Mouse (Mus musculus) neural tube, embryonic 11.5 days (tissue): ENCODE results near the gene Mal. TPM values are rescaled to one million over a fixed set of nuclear protein-coding genes. Genes with fewer than 3 reads are reported as not detected.

Experiments
- ATAC-seq: fragments of 200-750 bp; cut with Nextera tagmentation; 2 replicates; pipeline ENCODE4 v1.8.0; 2017; ENCODE audit warnings: moderate number of reproducible peaks, mild to moderate bottlenecking, moderate TSS enrichment, moderate library complexity; ENCODE audit not compliant: insufficient read depth, low FRiP score, low TSS enrichment
- DNase-seq: peaks from one replicate; pipeline ENCODE4 v3.0.0-alpha.2; 2015; ENCODE audit warnings: low spot score
- H3K27ac ChIP-seq: fragments of 300-500 bp; sonication (generic); 2 replicates; pipeline ENCODE4 v1.5.1; 2014; ENCODE audit warnings: low read depth, mild to moderate bottlenecking, low read length
- H3K27me3 ChIP-seq: fragments of 300-500 bp; sonication (generic); 2 replicates; pipeline ENCODE4 v1.6.1; 2014; ENCODE audit warnings: mild to moderate bottlenecking, low read length, mixed read lengths; ENCODE audit not compliant: control insufficient read depth, insufficient read depth
- H3K36me3 ChIP-seq: fragments of 300-500 bp; sonication (generic); 2 replicates; pipeline ENCODE4 v1.6.1; 2014; ENCODE audit warnings: mild to moderate bottlenecking, low read length, moderate library complexity, mixed read lengths; ENCODE audit not compliant: control insufficient read depth, insufficient read depth
- H3K4me1 ChIP-seq: fragments of 300-500 bp; sonication (generic); 2 replicates; pipeline ENCODE4 v1.6.1; 2014; ENCODE audit warnings: low read length, mixed read lengths; ENCODE audit not compliant: control insufficient read depth, insufficient read depth
- H3K4me2 ChIP-seq: fragments of 300-500 bp; sonication (generic); 2 replicates; pipeline ENCODE4 v1.6.1; 2014; ENCODE audit warnings: low read depth, mild to moderate bottlenecking, moderate library complexity
- H3K4me3 ChIP-seq: fragments of 300-500 bp; sonication (generic); 2 replicates; pipeline ENCODE4 v1.5.1; 2014; ENCODE audit warnings: low read depth, low read length
- H3K9ac ChIP-seq: fragments of 300-500 bp; sonication (generic); 2 replicates; pipeline ENCODE4 v1.6.1; 2014; ENCODE audit warnings: mild to moderate bottlenecking, low read length
- H3K9me3 ChIP-seq: fragments of 300-500 bp; sonication (generic); 2 replicates; pipeline ENCODE4 v1.6.1; 2016; ENCODE audit warnings: low read length; ENCODE audit not compliant: control insufficient read depth
- WGBS: fragments of 180-500 bp; shearing (Covaris S2); extraction: QIAGEN DNeasy Blood & Tissue Kit; methylation state at CpG from one replicate; pipeline ENCODE4 v1.1.7; 2014; 5-methylcytosine and 5-hydroxymethylcytosine counted together
- polyA plus RNA-seq: library from polyadenylated mRNA; unstranded; fragments of >200 nt; fragmentation: Nextera tagmentation; extraction: Ambion mirVana; gene quantifications from 2 replicates; pipeline ENCODE4 v1.2.1, GENCODE M21; 2014

Mal gene
- polyA plus RNA-seq, 1 experiment from 2014 or later = 1.2 TPM

- Histone ChIP-seq H3K9me3 (no peaks in the 10 kb centered on the region), H3K27ac (no peak overlapping the region), H3K4me2 (no peak overlapping the region), H3K27me3 (no peaks in the 10 kb centered on the region), H3K4me3 (no peak overlapping the region), H3K9ac (no peak overlapping the region), H3K4me1 (no peaks in the 10 kb centered on the region), H3K36me3 (no peaks in the 10 kb centered on the region)
- DNase-seq (no peak), ATAC-seq (no peak)
- 80% methylated on average over 6 of the region's 6 CpGs for WGBS
Measured at GRCm38 (mm10) chr2:127635581-127635980, 20.9 kb downstream of the Mal start.

- DNase-seq (no peak), ATAC-seq (no peak)
- Histone ChIP-seq H3K4me3 (no peak overlapping the region), H3K9me3 (no peaks in the 10 kb centered on the region), H3K36me3 (no peaks in the 10 kb centered on the region), H3K4me2 (no peak overlapping the region), H3K9ac (no peak overlapping the region), H3K27me3 (no peaks in the 10 kb centered on the region), H3K4me1 (no peaks in the 10 kb centered on the region), H3K27ac (no peak overlapping the region)
- 73% methylated on average over 2 of the region's 2 CpGs for WGBS
Measured at GRCm38 (mm10) chr2:127632601-127633000, 23.9 kb downstream of the Mal start.

- 84% methylated on average over 6 of the region's 6 CpGs for WGBS
- no peaks in the 10 kb centered on the region for H3K9me3 ChIP-seq
- H3K4me2 ChIP-seq = no peak overlapping the region
- no peaks in the 10 kb centered on the region for H3K36me3 ChIP-seq
- DNase-seq = no peak
- ATAC-seq = no peak
- H3K27me3 ChIP-seq = no peaks in the 10 kb centered on the region
- no peaks in the 10 kb centered on the region for H3K4me1 ChIP-seq
- no peak overlapping the region for H3K4me3 ChIP-seq
- no peak overlapping the region for H3K9ac ChIP-seq
- no peak overlapping the region for H3K27ac ChIP-seq
Measured at GRCm38 (mm10) chr2:127627990-127628570, 28.4 kb downstream of the Mal start.

- Histone ChIP-seq H3K27me3 (no peaks in the 10 kb centered on the region), H3K9me3 (no peaks in the 10 kb centered on the region), H3K27ac (no peak overlapping the region), H3K4me2 (no peak overlapping the region), H3K36me3 (no peaks in the 10 kb centered on the region), H3K9ac (no peak overlapping the region), H3K4me3 (no peak overlapping the region), H3K4me1 (no peaks in the 10 kb centered on the region)
- DNase-seq = no peak
- no peak for ATAC-seq
- 46% methylated on average over 6 of the region's 6 CpGs for WGBS
Measured at GRCm38 (mm10) chr2:127627354-127627753, 29.1 kb downstream of the Mal start.

- no peak for ATAC-seq
- no peaks in the 10 kb centered on the region for H3K4me1 ChIP-seq
- H3K9ac ChIP-seq = no peak overlapping the region
- no peak for DNase-seq
- H3K4me2 ChIP-seq = no peak overlapping the region
- H3K9me3 ChIP-seq = no peaks in the 10 kb centered on the region
- 75% methylated on average over 5 of the region's 5 CpGs for WGBS
- H3K27me3 ChIP-seq = no peaks in the 10 kb centered on the region
- H3K36me3 ChIP-seq = no peaks in the 10 kb centered on the region
- no peak overlapping the region for H3K27ac ChIP-seq
- no peak overlapping the region for H3K4me3 ChIP-seq
Measured at GRCm38 (mm10) chr2:127625659-127626058, 30.8 kb downstream of the Mal start.

GRCm38 (mm10) chr2:127624786-127625185, 31.7 kb downstream of the Mal start:
- DNase-seq (no peak), ATAC-seq (no peak)
- H3K4me2 ChIP-seq = no peak overlapping the region
- no peak overlapping the region for H3K27ac ChIP-seq
- H3K9ac ChIP-seq = no peak overlapping the region
- no peaks in the 10 kb centered on the region for H3K36me3 ChIP-seq
- H3K9me3 ChIP-seq = no peaks in the 10 kb centered on the region
- WGBS = 89% methylated on average over 2 of the region's 2 CpGs
- no peaks in the 10 kb centered on the region for H3K27me3 ChIP-seq
- H3K4me1 ChIP-seq = no peaks in the 10 kb centered on the region
- no peak overlapping the region for H3K4me3 ChIP-seq

GRCm38 (mm10) chr2:127622065-127622464, 34.4 kb downstream of the Mal start:
- Histone ChIP-seq H3K4me1 (no peaks in the 10 kb centered on the region), H3K9me3 (no peaks in the 10 kb centered on the region), H3K9ac (no peak overlapping the region), H3K27ac (no peak overlapping the region), H3K4me3 (no peak overlapping the region), H3K36me3 (no peaks in the 10 kb centered on the region), H3K27me3 (no peaks in the 10 kb centered on the region), H3K4me2 (no peak overlapping the region)
- WGBS = 57% methylated on average over 3 of the region's 3 CpGs
- no peak for ATAC-seq
- no peak for DNase-seq

- Histone ChIP-seq H3K27me3 (no peaks in the 10 kb centered on the region), H3K9me3 (no peaks in the 10 kb centered on the region), H3K4me1 (no peaks in the 10 kb centered on the region), H3K36me3 (no peaks in the 10 kb centered on the region), H3K4me2 (no peak overlapping the region), H3K27ac (no peak overlapping the region), H3K9ac (no peak overlapping the region), H3K4me3 (no peak overlapping the region)
- no peak for ATAC-seq
- no peak for DNase-seq
- WGBS = 84% methylated on average over 3 of the region's 3 CpGs
Measured at GRCm38 (mm10) chr2:127619311-127619710, 37.2 kb downstream of the Mal start.

GRCm38 (mm10) chr2:127612288-127612687, 44.2 kb downstream of the Mal start:
- Histone ChIP-seq H3K27ac (no peak overlapping the region), H3K4me3 (no peak overlapping the region), H3K4me2 (no peak overlapping the region), H3K27me3 (no peaks in the 10 kb centered on the region), H3K4me1 (0 out of 2 replicates have a peak, but pooled peaks cover 4% of the 10 kb centered on the region), H3K9me3 (no peaks in the 10 kb centered on the region), H3K9ac (no peak overlapping the region), H3K36me3 (no peaks in the 10 kb centered on the region)
- WGBS = 94% methylated on average over 4 of the region's 4 CpGs
- no peak for DNase-seq
- ATAC-seq = no peak
